Mouse (Mus musculus) neural tube, embryonic 15.5 days (tissue): ENCODE measurements at regions not wholly inside any gene's neighbourhood (a gene's known extent, or its start where the extent isn't known, plus 50 kb on each side); places are given as distances from the start of the nearest gene placed in this dataset.

Experiments used
- ATAC-seq: fragments of 200-750 bp; cut with Nextera tagmentation; 2 replicates; pipeline ENCODE4 v1.8.0; 2017; ENCODE audit warnings: mild to moderate bottlenecking, moderate TSS enrichment, moderate library complexity; ENCODE audit not compliant: low FRiP score
- H3K27ac ChIP-seq: fragments of 300-500 bp; sonication (generic); replicated peaks from 2 replicates; pipeline ENCODE4 v1.5.1; 2015; ENCODE audit warnings: mild to moderate bottlenecking, inconsistent platforms
- H3K27me3 ChIP-seq: fragments of 300-500 bp; sonication (generic); replicated peaks from 2 replicates; pipeline ENCODE4 v1.6.1; 2015; ENCODE audit warnings: inconsistent platforms
- H3K36me3 ChIP-seq: fragments of 300-500 bp; sonication (generic); 2 replicates; pipeline ENCODE4 v1.6.1; 2015; ENCODE audit warnings: inconsistent platforms
- H3K4me1 ChIP-seq: fragments of 300-500 bp; sonication (generic); 2 replicates; pipeline ENCODE4 v1.6.1; 2015; ENCODE audit warnings: inconsistent platforms
- H3K4me2 ChIP-seq: fragments of 300-500 bp; sonication (generic); 2 replicates; pipeline ENCODE4 v1.6.1; 2015; ENCODE audit warnings: inconsistent platforms, mild to moderate bottlenecking, moderate library complexity
- H3K4me3 ChIP-seq: fragments of 300-500 bp; sonication (generic); replicated peaks from 2 replicates; pipeline ENCODE4 v1.5.1; 2015; ENCODE audit warnings: mild to moderate bottlenecking, inconsistent platforms
- H3K9ac ChIP-seq: fragments of 300-500 bp; sonication (generic); replicated peaks from 2 replicates; pipeline ENCODE4 v1.6.1; 2015; ENCODE audit warnings: mild to moderate bottlenecking, inconsistent platforms
- H3K9me3 ChIP-seq: fragments of 300-500 bp; sonication (generic); replicated peaks from 2 replicates; pipeline ENCODE4 v1.6.1; 2016; ENCODE audit warnings: inconsistent platforms
- WGBS: fragments of 180-500 bp; shearing (Covaris S2); methylation state at CpG from one replicate; pipeline ENCODE4 v1.1.7; 2015; ENCODE audit warnings: mixed read lengths; 5-methylcytosine and 5-hydroxymethylcytosine counted together

GRCm38 (mm10) chr15:55997977-55998376 lies 1479.4 kb downstream of the Slc22a22 start:
- Histone ChIP-seq H3K4me3 (no peak overlapping the region), H3K9ac (no peak overlapping the region), H3K27me3 (no peaks in the 10 kb centered on the region), H3K4me2 (no peak overlapping the region), H3K27ac (no peak overlapping the region), H3K36me3 (no peaks in the 10 kb centered on the region), H3K9me3 (no peaks in the 10 kb centered on the region), H3K4me1 (no peaks in the 10 kb centered on the region)
- 91% methylated on average over 4 of the region's 4 CpGs for WGBS
- no peak for ATAC-seq

- 83% methylated on average over 3 of the region's 3 CpGs for WGBS
- Histone ChIP-seq H3K4me1 (no peaks in the 10 kb centered on the region), H3K27ac (no peak overlapping the region), H3K27me3 (no peaks in the 10 kb centered on the region), H3K4me3 (no peak overlapping the region), H3K9ac (no peak overlapping the region), H3K36me3 (no peaks in the 10 kb centered on the region), H3K9me3 (no peaks in the 10 kb centered on the region), H3K4me2 (no peak overlapping the region)
- no peak for ATAC-seq
Observed at GRCm38 (mm10) chr15:55994680-55995079, 1482.7 kb downstream of the Slc22a22 start.

GRCm38 (mm10) chr15:55975843-55976242 lies 1501.6 kb downstream of the Slc22a22 start:
- WGBS, result 78% methylated on average over 14 of the region's 14 CpGs
- Histone ChIP-seq H3K9ac (no peak overlapping the region), H3K4me2 (no peak overlapping the region)

GRCm38 (mm10) chr15:55966780-55967179 lies 1510.6 kb downstream of the Slc22a22 start:
- Histone ChIP-seq H3K4me1 (no peaks in the 10 kb centered on the region), H3K9ac (no peak overlapping the region), H3K4me2 (no peak overlapping the region), H3K4me3 (no peak overlapping the region), H3K27me3 (no peaks in the 10 kb centered on the region), H3K36me3 (no peaks in the 10 kb centered on the region), H3K9me3 (no peaks in the 10 kb centered on the region), H3K27ac (no peak overlapping the region)
- no peak for ATAC-seq
- 45% methylated on average over 2 of the region's 2 CpGs for WGBS

More at GRCm38 (mm10) chr15:55975843-55976242, 1501.6 kb downstream of the Slc22a22 start:
- H3K27me3 ChIP-seq, result no peaks in the 10 kb centered on the region
- H3K36me3 ChIP-seq, result no peaks in the 10 kb centered on the region
- no peaks in the 10 kb centered on the region for H3K4me1 ChIP-seq
- no peak overlapping the region for H3K4me3 ChIP-seq
- no peak overlapping the region for H3K27ac ChIP-seq
- no peak for ATAC-seq
- H3K9me3 ChIP-seq, result no peaks in the 10 kb centered on the region

GRCm38 (mm10) chr15:55965296-55965695 lies 1512.1 kb downstream of the Slc22a22 start:
- WGBS, result 79% methylated on average over 7 of the region's 7 CpGs
- Histone ChIP-seq H3K4me1 (no peaks in the 10 kb centered on the region), H3K9ac (no peak overlapping the region), H3K36me3 (no peaks in the 10 kb centered on the region), H3K4me2 (no peak overlapping the region), H3K27ac (no peak overlapping the region), H3K4me3 (no peak overlapping the region), H3K27me3 (no peaks in the 10 kb centered on the region), H3K9me3 (no peaks in the 10 kb centered on the region)
- no peak for ATAC-seq

GRCm38 (mm10) chr15:55962093-55962492 lies 1515.3 kb downstream of the Slc22a22 start:
- H3K4me3 ChIP-seq, result no peak overlapping the region
- no peak for ATAC-seq
- peaks cover 5% of the 10 kb centered on the region; the same call in 1 of the 2 replicates for H3K9me3 ChIP-seq
- no peaks in the 10 kb centered on the region for H3K4me1 ChIP-seq
- 97% methylated on average over 3 of the region's 3 CpGs for WGBS
- no peaks in the 10 kb centered on the region for H3K36me3 ChIP-seq
- H3K27ac ChIP-seq, result no peak overlapping the region
- H3K4me2 ChIP-seq, result no peak overlapping the region
- no peaks in the 10 kb centered on the region for H3K27me3 ChIP-seq
- no peak overlapping the region for H3K9ac ChIP-seq
